ENCODE assay signal across 7 mouse cellular contexts in genomic region chr7:29072689-29073088, GRCm38 (mm10). TPM values are rescaled to one million over a fixed set of nuclear protein-coding genes. Genes with fewer than 3 reads are reported as not detected.
DNase-seq lines count a peak whose midpoint lies in the region; ATAC-seq and TF ChIP-seq lines count a peak whose summit lies in the region.

No protein-coding gene starts in this region.

- TF ChIP-seq CTCF in liver, embryonic 14.5 days (IDR thresholded peaks at IDR 0.05; ENCODE audit: low read depth), result peak; percentile 77

- no peak for DNase-seq in liver, embryonic 14.5 days (ENCODE audit: low read depth in 3 of 3, low spot score in 3 of 3)
- peak; percentile 74 for DNase-seq in R1 (ENCODE audit: low read depth, low spot score)
- DNase-seq in embryonic facial prominence, embryonic 14.5 days (ENCODE audit: low spot score), result peak; percentile 4
- DNase-seq in layer of hippocampus, postnatal 10 days (ENCODE audit: low spot score in 2 of 2), result peak; percentile 67 to 73

- no peak for ATAC-seq in liver, embryonic 14.5 days (ENCODE audit: insufficient read depth)
- no peak for ATAC-seq in liver, embryonic 12.5 days
- no peak for ATAC-seq in embryonic facial prominence, embryonic 14.5 days (ENCODE audit: low read depth)
- no peak for ATAC-seq in neural tube, embryonic 12.5 days (ENCODE audit: low FRiP score, low read depth)
- ATAC-seq in activated CD4-positive, CD25-positive, alpha-beta regulatory T cell, adult 4 months, result no peak

- no peak overlapping the region for H3K4me2 ChIP-seq in liver, embryonic 14.5 days (ENCODE audit: low read depth)
- H3K4me2 ChIP-seq in liver, embryonic 12.5 days, result no peak overlapping the region
- no peak overlapping the region for H3K4me2 ChIP-seq in embryonic facial prominence, embryonic 14.5 days (ENCODE audit: low read depth, low read length)
- peak overlapping the region; percentile 68 for H3K4me2 ChIP-seq in neural tube, embryonic 12.5 days (replicated peaks)

- no peak overlapping the region for H3K27ac ChIP-seq in liver, embryonic 14.5 days
- H3K27ac ChIP-seq in liver, embryonic 12.5 days, result no peak overlapping the region
- no peak overlapping the region for H3K27ac ChIP-seq in embryonic facial prominence, embryonic 14.5 days (replicated peaks; ENCODE audit: low read depth, low read length)
- no peak overlapping the region for H3K27ac ChIP-seq in neural tube, embryonic 12.5 days

- no peak overlapping the region for H3K4me3 ChIP-seq in liver, embryonic 14.5 days (ENCODE audit: insufficient read depth in 1 of 2, low read depth in 2 of 2, low read length in 2 of 2)
- H3K4me3 ChIP-seq in liver, embryonic 12.5 days, result no peak overlapping the region
- H3K4me3 ChIP-seq in embryonic facial prominence, embryonic 14.5 days (ENCODE audit: low read depth, low read length), result no peak overlapping the region
- no peak overlapping the region for H3K4me3 ChIP-seq in neural tube, embryonic 12.5 days

- WGBS in liver, embryonic 14.5 days (ENCODE audit: insufficient replicate concordance), result 32% methylated on average over 11 of the region's 11 CpGs
- 34% methylated on average over 11 of the region's 11 CpGs for WGBS in liver, embryonic 12.5 days (ENCODE audit: insufficient replicate concordance)
- 47% methylated on average over 11 of the region's 11 CpGs for WGBS in embryonic facial prominence, embryonic 14.5 days
- WGBS in neural tube, embryonic 12.5 days, result 47% methylated on average over 11 of the region's 11 CpGs

- H3K9me3 ChIP-seq in liver, embryonic 14.5 days (ENCODE audit: control insufficient read depth, low read length), result no peaks in the 10 kb centered on the region
- H3K9me3 ChIP-seq in liver, embryonic 12.5 days (replicated peaks), result no peaks in the 10 kb centered on the region
- no peaks in the 10 kb centered on the region for H3K9me3 ChIP-seq in embryonic facial prominence, embryonic 14.5 days (ENCODE audit: control insufficient read depth, low read length)
- no peaks in the 10 kb centered on the region for H3K9me3 ChIP-seq in neural tube, embryonic 12.5 days

- TF ChIP-seq EP300 in liver, embryonic 14.5 days (IDR thresholded peaks at IDR 0.05; ENCODE audit: low read depth), result no peak

- H3K4me1 ChIP-seq in liver, embryonic 14.5 days (replicated peaks; ENCODE audit: control insufficient read depth in 2 of 2, insufficient read depth in 2 of 2, low read length in 1 of 2), result no peaks in the 10 kb centered on the region
- peaks cover 8% of the 10 kb centered on the region for H3K4me1 ChIP-seq in liver, embryonic 12.5 days
- no peaks in the 10 kb centered on the region for H3K4me1 ChIP-seq in embryonic facial prominence, embryonic 14.5 days (ENCODE audit: control insufficient read depth, insufficient read depth, low read length)
- H3K4me1 ChIP-seq in neural tube, embryonic 12.5 days, result peaks cover 13% of the 10 kb centered on the region

- peaks cover 11% of the 10 kb centered on the region for H3K27me3 ChIP-seq in liver, embryonic 14.5 days (ENCODE audit: control insufficient read depth, insufficient read depth, low read length)
- peaks cover 72% of the 10 kb centered on the region for H3K27me3 ChIP-seq in liver, embryonic 12.5 days (replicated peaks)
- H3K27me3 ChIP-seq in embryonic facial prominence, embryonic 14.5 days (replicated peaks; ENCODE audit: control insufficient read depth, insufficient read depth, low read length), result peaks cover 6% of the 10 kb centered on the region
- H3K27me3 ChIP-seq in neural tube, embryonic 12.5 days (replicated peaks), result peaks cover 29% of the 10 kb centered on the region

- no peaks in the 10 kb centered on the region for H3K36me3 ChIP-seq in liver, embryonic 14.5 days (replicated peaks; ENCODE audit: control insufficient read depth, insufficient read depth, low read depth)
- H3K36me3 ChIP-seq in liver, embryonic 12.5 days, result no peaks in the 10 kb centered on the region
- no peaks in the 10 kb centered on the region for H3K36me3 ChIP-seq in embryonic facial prominence, embryonic 14.5 days (ENCODE audit: control insufficient read depth, insufficient read depth, low read length)
- no peaks in the 10 kb centered on the region for H3K36me3 ChIP-seq in neural tube, embryonic 12.5 days

- H3K9ac ChIP-seq in liver, embryonic 14.5 days (replicated peaks), result no peak overlapping the region
- no peak overlapping the region for H3K9ac ChIP-seq in liver, embryonic 12.5 days
- H3K9ac ChIP-seq in embryonic facial prominence, embryonic 14.5 days (ENCODE audit: low read depth, low read length), result no peak overlapping the region
- no peak overlapping the region for H3K9ac ChIP-seq in neural tube, embryonic 12.5 days

RNA-seq across cellular contexts. Expression of gene Ryr1, which starts 52.3 kb away (rescaled TPM):
- 0.06 and 0.15 TPM in 2 replicates for polyA plus RNA-seq in liver, embryonic 14.5 days (2012; rRNA removed)
- 0.06 and 0.08 TPM in 2 replicates for polyA plus RNA-seq in liver, embryonic 14.5 days (2014; fragmentation: Nextera tagmentation; extraction: Ambion mirVana)
- polyA plus RNA-seq in liver, embryonic 12.5 days (2016; fragmentation: Nextera tagmentation; extraction: Ambion mirVana), result 0.33 and 0.38 TPM in 2 replicates
- polyA plus RNA-seq in embryonic facial prominence, embryonic 14.5 days (2014; fragmentation: Nextera tagmentation; extraction: Ambion mirVana), result 10.6 and 11.5 TPM in 2 replicates
- 10 to 100 TPM; 12.6 to 13.7 TPM for total RNA-seq in layer of hippocampus, postnatal 10 days (2021)
- 4.4 and 5.0 TPM in 2 replicates for polyA plus RNA-seq in neural tube, embryonic 12.5 days (2016; fragmentation: Nextera tagmentation; extraction: Ambion mirVana)
- under 1 TPM; 0.03 to 0.05 TPM for polyA plus RNA-seq in activated CD4-positive, CD25-positive, alpha-beta regulatory T cell, adult 4 months (2017; shearing (Covaris generic))

Comparison
In these comparisons a context has a peak if more than half of its experiments do, and no peak if none do; other contexts are left out.
1. DNase-seq: peak in R1 (single experiment), embryonic facial prominence, embryonic 14.5 days (single experiment) and layer of hippocampus, postnatal 10 days (2 of 2); none in liver, embryonic 14.5 days (0 of 3).